Mouse (Mus musculus) ES-Bruce4 (cell line): ENCODE results near the gene Frmd4a. TPM values are rescaled to one million over a fixed set of nuclear protein-coding genes. Genes with fewer than 3 reads are reported as not detected.
A peak's percentile ranks its signal among the peaks of the same experiment; 100 is the strongest.

Experiments
- H3K27ac ChIP-seq: 2 replicates; pipeline ENCODE4 v1.5.1; 2012; ENCODE audit warnings: low read length, inconsistent platforms; ENCODE audit not compliant: insufficient read depth
- H3K27me3 ChIP-seq: 2 replicates; pipeline ENCODE4 v1.6.1; 2012; ENCODE audit warnings: mild to moderate bottlenecking, low read length, inconsistent platforms; ENCODE audit not compliant: control insufficient read depth, poor library complexity, insufficient read depth, severe bottlenecking
- H3K36me3 ChIP-seq: 2 replicates; pipeline ENCODE4 v1.6.1; 2012; ENCODE audit warnings: inconsistent platforms, mild to moderate bottlenecking, low read length, moderate library complexity; ENCODE audit not compliant: control insufficient read depth, poor library complexity, insufficient read depth, severe bottlenecking
- H3K4me1 ChIP-seq: one replicate; pipeline ENCODE4 v1.8.1; 2011; ENCODE audit warnings: low read length; ENCODE audit not compliant: control insufficient read depth, insufficient read depth
- H3K4me3 ChIP-seq: 2 replicates; pipeline ENCODE4 v1.5.1; 2011; ENCODE audit warnings: low read depth, mild to moderate bottlenecking, low read length
- H3K9ac ChIP-seq: 2 replicates; pipeline ENCODE4 v1.6.1; 2012; ENCODE audit warnings: low read depth, mild to moderate bottlenecking, inconsistent platforms; ENCODE audit not compliant: poor library complexity, severe bottlenecking
- H3K9me3 ChIP-seq: replicated peaks from 2 replicates; pipeline ENCODE4 v1.6.1; 2012; ENCODE audit warnings: mild to moderate bottlenecking, low read length, inconsistent platforms; ENCODE audit not compliant: control insufficient read depth, poor library complexity, insufficient read depth, severe bottlenecking
- CTCF ChIP-seq: IDR thresholded peaks from one replicate; pipeline ENCODE4 v1.8.1; 2011; ENCODE audit warnings: low read depth, low read length
- EP300 ChIP-seq: IDR thresholded peaks from 2 replicates; pipeline ENCODE4 v1.6.1; 2011; ENCODE audit warnings: low read depth, low read length; ENCODE audit not compliant: insufficient read depth
- POLR2A ChIP-seq: IDR thresholded peaks from one replicate; pipeline ENCODE4 v1.8.1; 2011; ENCODE audit warnings: low read length; ENCODE audit not compliant: insufficient read depth
- polyA plus RNA-seq: library from polyadenylated mRNA; stranded (reverse); fragments of >200 nt; gene quantifications from 2 replicates; pipeline ENCODE4 v1.2.4, GENCODE M21; 2011; ENCODE audit warnings: low read depth; ENCODE audit not compliant: missing spikeins, insufficient read depth, insufficient read length

The Frmd4a gene
- polyA plus RNA-seq, 1 experiment = 5.6 TPM

DNA sequence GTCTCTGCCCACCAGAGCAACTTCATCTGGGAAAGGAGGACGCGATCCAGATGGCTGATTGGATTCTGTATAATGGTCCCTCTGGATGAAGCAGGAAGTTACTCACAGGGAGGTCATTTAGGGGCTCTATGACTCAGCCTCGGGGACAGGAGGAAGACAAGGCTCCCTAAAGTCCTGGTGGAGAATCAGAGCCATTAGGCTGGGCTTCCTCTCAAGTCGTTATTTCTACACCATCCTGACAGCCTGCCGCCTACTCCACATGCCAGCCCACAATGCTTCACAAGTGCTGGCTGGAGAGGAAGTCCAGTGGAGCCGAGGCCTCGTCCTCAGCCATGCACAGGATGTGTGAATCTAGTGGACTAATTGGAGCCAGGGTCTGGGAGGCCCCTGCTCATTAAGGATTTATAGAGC lies 537.7 kb downstream of the Frmd4a start:
- peaks cover 8% of the 10 kb centered on the region; the same call in 1 of the 2 replicates for H3K9me3 ChIP-seq
- no peak overlapping the region for H3K27ac ChIP-seq
- H3K4me1 ChIP-seq = no peaks in the 10 kb centered on the region
- no peaks in the 10 kb centered on the region for H3K27me3 ChIP-seq
- no peak overlapping the region for H3K4me3 ChIP-seq
- TF ChIP-seq CTCF (no peak), POLR2A (no peak), EP300 (no peak)
- H3K36me3 ChIP-seq = no peaks in the 10 kb centered on the region
- no peak overlapping the region for H3K9ac ChIP-seq

DNA sequence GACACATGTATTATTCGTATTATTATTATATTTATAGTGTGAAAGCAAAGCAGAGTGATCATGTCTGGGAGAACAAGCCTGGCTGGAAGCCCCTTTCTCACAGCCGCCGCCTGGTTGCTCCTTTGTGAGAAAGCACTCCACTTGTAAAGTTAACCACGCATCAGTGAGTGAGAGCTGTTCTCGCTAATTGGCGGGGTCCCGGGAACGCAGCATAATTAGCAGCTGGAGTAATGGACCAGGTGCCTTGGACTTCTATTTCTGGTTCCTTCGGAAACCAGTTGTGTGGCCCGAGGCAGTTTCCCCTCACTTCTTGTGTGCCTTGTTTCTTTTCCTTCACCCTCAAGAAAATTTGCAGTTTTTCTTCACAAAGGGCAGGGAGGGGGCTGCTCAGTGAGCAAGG lies 538.7 kb downstream of the Frmd4a start:
- H3K27ac ChIP-seq = no peak overlapping the region
- H3K9me3 ChIP-seq = peaks cover 8% of the 10 kb centered on the region; the same call in 1 of the 2 replicates
- H3K9ac ChIP-seq = no peak overlapping the region
- no peak for TF ChIP-seq EP300
- TF ChIP-seq POLR2A = no peak
- TF ChIP-seq CTCF = no peak
- H3K4me1 ChIP-seq = no peaks in the 10 kb centered on the region
- no peak overlapping the region for H3K4me3 ChIP-seq
- no peaks in the 10 kb centered on the region for H3K27me3 ChIP-seq
- no peaks in the 10 kb centered on the region for H3K36me3 ChIP-seq

DNA sequence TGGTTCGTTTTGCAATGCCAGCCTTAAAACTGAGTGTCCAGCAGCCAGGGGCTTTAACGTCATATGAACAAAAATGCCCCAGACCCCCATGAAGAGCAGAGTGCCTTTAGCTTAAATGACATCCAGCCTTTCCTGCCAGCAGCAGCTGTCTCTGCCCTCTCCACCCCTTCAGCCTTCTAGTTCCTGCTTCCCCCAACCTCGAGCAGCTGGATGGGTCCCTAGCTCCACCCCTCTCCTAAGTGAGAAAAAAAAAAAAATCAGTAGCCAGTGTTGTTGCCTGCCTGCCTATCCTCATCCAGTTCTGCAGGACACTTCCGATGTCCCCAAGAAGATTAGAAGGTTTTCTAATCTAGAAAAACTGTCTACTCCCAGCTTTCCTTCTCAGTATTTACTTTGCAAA lies 539.5 kb downstream of the Frmd4a start:
- Histone ChIP-seq H3K27me3 (no peaks in the 10 kb centered on the region), H3K9ac (no peak overlapping the region), H3K9me3 (peaks cover under 1% of the 10 kb centered on the region; the same call in 1 of the 2 replicates), H3K4me1 (no peaks in the 10 kb centered on the region), H3K36me3 (no peaks in the 10 kb centered on the region), H3K4me3 (no peak overlapping the region), H3K27ac (no peak overlapping the region)
- TF ChIP-seq EP300 = no peak
- TF ChIP-seq CTCF = no peak
- no peak for TF ChIP-seq POLR2A

DNA sequence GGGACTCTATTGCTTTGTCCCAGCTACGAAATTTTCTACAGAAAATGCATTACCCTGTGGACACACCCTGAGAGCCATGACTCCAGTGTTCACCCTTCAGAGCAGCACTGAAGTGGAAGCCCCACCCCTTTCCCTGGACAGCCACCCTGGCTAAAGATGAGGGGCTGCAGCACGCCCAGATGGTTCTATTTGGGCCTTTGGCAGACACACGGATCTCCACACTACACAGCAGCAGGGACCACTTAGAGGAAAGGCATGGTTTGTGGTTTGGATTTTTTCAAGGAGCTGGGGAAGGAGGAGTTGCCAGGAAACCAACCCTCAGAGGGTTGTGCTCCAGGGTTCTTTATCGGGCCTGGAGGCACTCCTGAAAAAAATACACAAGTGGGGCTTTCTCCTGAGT lies 539.9 kb downstream of the Frmd4a start:
- Histone ChIP-seq H3K27me3 (no peaks in the 10 kb centered on the region), H3K9me3 (no peaks in the 10 kb centered on the region), H3K4me1 (no peaks in the 10 kb centered on the region), H3K27ac (no peak overlapping the region), H3K4me3 (no peak overlapping the region), H3K9ac (no peak overlapping the region), H3K36me3 (no peaks in the 10 kb centered on the region)
- TF ChIP-seq POLR2A (no peak), EP300 (no peak), CTCF (no peak)

- no peaks in the 10 kb centered on the region for H3K36me3 ChIP-seq
- H3K9me3 ChIP-seq = no peaks in the 10 kb centered on the region
- H3K4me1 ChIP-seq = no peaks in the 10 kb centered on the region
- peak overlapping the region; percentile 38; the same call in 1 of the 2 replicates for H3K9ac ChIP-seq
- no peak overlapping the region for H3K4me3 ChIP-seq
- no peak overlapping the region for H3K27ac ChIP-seq
- no peak for TF ChIP-seq EP300
- TF ChIP-seq POLR2A = no peak
- TF ChIP-seq CTCF = no peak
- no peaks in the 10 kb centered on the region for H3K27me3 ChIP-seq
Observed at GRCm38 (mm10) chr2:4558651-4559203, 541.2 kb downstream of the Frmd4a start.

- H3K36me3 ChIP-seq = no peaks in the 10 kb centered on the region
- H3K27me3 ChIP-seq = no peaks in the 10 kb centered on the region
- peak overlapping the region; percentile 61 for H3K4me3 ChIP-seq
- 0 out of 2 replicates have a peak overlapping the region, but pooled peaks have one; percentile 21 for H3K27ac ChIP-seq
- H3K9ac ChIP-seq = peak overlapping the region; percentile 38
- no peaks in the 10 kb centered on the region for H3K4me1 ChIP-seq
- H3K9me3 ChIP-seq = no peaks in the 10 kb centered on the region
- TF ChIP-seq POLR2A (no peak), CTCF (no peak), EP300 (no peak)
Observed at GRCm38 (mm10) chr2:4559211-4559882, 541.8 kb downstream of the Frmd4a start.
